ENCODE assay signal across 8 mouse cellular contexts in genomic region chr4:109979461-109980320, GRCm38 (mm10). TPM values are rescaled to one million over a fixed set of nuclear protein-coding genes. Genes with fewer than 3 reads are reported as not detected.
DNase-seq lines count a peak whose midpoint lies in the region; ATAC-seq and TF ChIP-seq lines count a peak whose summit lies in the region.

No protein-coding gene starts in this region.

- H3K27ac ChIP-seq in kidney, embryonic 14.5 days (ENCODE audit: low read depth, low read length) = no peak overlapping the region
- no peak overlapping the region for H3K27ac ChIP-seq in heart, postnatal 0 days (ENCODE audit: low read depth)
- H3K27ac ChIP-seq in midbrain, embryonic 15.5 days = no peak overlapping the region

- no peak for DNase-seq in kidney, adult 11 months
- peak; percentile 74 for DNase-seq in brain, embryonic 14.5 days (ENCODE audit: low read depth)
- no peak for DNase-seq in heart, postnatal 0 days (ENCODE audit: low spot score)
- DNase-seq in left cerebral cortex, adult 11 months (ENCODE audit: low spot score) = no peak
- no peak for DNase-seq in cerebellum, adult 8-10 months
- no peak for DNase-seq in frontal cortex, postnatal 25 days (ENCODE audit: low spot score in 2 of 2)

- 1% methylated on average over 66 of the region's 66 CpGs for WGBS in kidney, embryonic 14.5 days
- WGBS in heart, postnatal 0 days = 5% methylated on average over 64 of the region's 66 CpGs
- WGBS in midbrain, embryonic 15.5 days = under 1% methylated on average over 66 of the region's 66 CpGs

- no peak for TF ChIP-seq CTCF in brain, embryonic 14.5 days (IDR thresholded peaks at IDR 0.05; ENCODE audit: borderline replicate concordance, extremely low read depth, insufficient read depth, insufficient read length)
- no peak for TF ChIP-seq CTCF in heart, postnatal 0 days (IDR thresholded peaks at IDR 0.05; ENCODE audit: low read depth)

- TF ChIP-seq POLR2A in brain, embryonic 14.5 days (IDR thresholded peaks at IDR 0.05; ENCODE audit: borderline replicate concordance, extremely low read depth, insufficient read depth, insufficient read length, poor library complexity, severe bottlenecking) = no peak

- H3K9ac ChIP-seq in kidney, embryonic 14.5 days (ENCODE audit: low read depth, low read length) = no peak overlapping the region
- H3K9ac ChIP-seq in heart, postnatal 0 days (replicated peaks; ENCODE audit: low read depth, low read length) = no peak overlapping the region
- H3K9ac ChIP-seq in midbrain, embryonic 15.5 days = no peak overlapping the region

- no peaks in the 10 kb centered on the region for H3K36me3 ChIP-seq in kidney, embryonic 14.5 days (ENCODE audit: control insufficient read depth, insufficient read depth, low read length)
- H3K36me3 ChIP-seq in heart, postnatal 0 days (replicated peaks; ENCODE audit: control insufficient read depth, insufficient read depth, low read length) = no peaks in the 10 kb centered on the region
- no peaks in the 10 kb centered on the region for H3K36me3 ChIP-seq in midbrain, embryonic 15.5 days (replicated peaks)

- H3K27me3 ChIP-seq in kidney, embryonic 14.5 days (ENCODE audit: control insufficient read depth, insufficient read depth, low read length) = peaks cover 95% of the 10 kb centered on the region
- H3K27me3 ChIP-seq in heart, postnatal 0 days (ENCODE audit: control insufficient read depth, insufficient read depth, low read length) = peaks cover 98% of the 10 kb centered on the region
- H3K27me3 ChIP-seq in midbrain, embryonic 15.5 days (replicated peaks) = peaks cover 82% of the 10 kb centered on the region

- peak overlapping the region; percentile 24 for H3K4me3 ChIP-seq in kidney, embryonic 14.5 days (ENCODE audit: low read length)
- H3K4me3 ChIP-seq in heart, postnatal 0 days (ENCODE audit: low read depth, low read length) = peak overlapping the region; percentile 28
- peak overlapping the region; percentile 17 for H3K4me3 ChIP-seq in midbrain, embryonic 15.5 days

- 0 out of 2 replicates have a peak, but pooled peaks cover 2% of the 10 kb centered on the region for H3K9me3 ChIP-seq in kidney, embryonic 14.5 days (ENCODE audit: control insufficient read depth, low read length)
- H3K9me3 ChIP-seq in heart, postnatal 0 days (replicated peaks; ENCODE audit: control insufficient read depth, low read length) = no peaks in the 10 kb centered on the region; the same call in 1 of the 2 replicates
- no peaks in the 10 kb centered on the region for H3K9me3 ChIP-seq in midbrain, embryonic 15.5 days

- TF ChIP-seq EP300 in heart, postnatal 0 days (IDR thresholded peaks at IDR 0.05; ENCODE audit: low read depth) = no peak

- peak overlapping the region; percentile 22; the same call in 1 of the 2 replicates for H3K4me2 ChIP-seq in kidney, embryonic 14.5 days (replicated peaks; ENCODE audit: low read depth, low read length)
- H3K4me2 ChIP-seq in heart, postnatal 0 days (ENCODE audit: low read depth, low read length) = 0 out of 2 replicates have a peak overlapping the region, but pooled peaks have one; percentile 9
- H3K4me2 ChIP-seq in midbrain, embryonic 15.5 days = peak overlapping the region; percentile 34

- peaks cover 28% of the 10 kb centered on the region for H3K4me1 ChIP-seq in kidney, embryonic 14.5 days (ENCODE audit: control insufficient read depth, insufficient read depth, low read length)
- peaks cover 19% of the 10 kb centered on the region; the same call in 1 of the 2 replicates for H3K4me1 ChIP-seq in heart, postnatal 0 days (ENCODE audit: control insufficient read depth, insufficient read depth)
- peaks cover 40% of the 10 kb centered on the region for H3K4me1 ChIP-seq in midbrain, embryonic 15.5 days

- ATAC-seq in kidney, embryonic 14.5 days (ENCODE audit: low FRiP score, low TSS enrichment) = no peak
- no peak for ATAC-seq in heart, postnatal 0 days (ENCODE audit: insufficient read depth, low read depth)
- no peak for ATAC-seq in midbrain, embryonic 15.5 days (replicated peaks)

RNA-seq across cellular contexts. Expression of gene Dmrta2, which starts 1.8 kb away (rescaled TPM):
- 0.14 and 0.30 TPM in 2 replicates for polyA plus RNA-seq in kidney, embryonic 14.5 days (2014; fragmentation: Nextera tagmentation; extraction: Ambion mirVana)
- polyA plus RNA-seq in brain, embryonic 14.5 days (2012; rRNA removed) = 8.2 and 22.2 TPM in 2 replicates
- 0.81 TPM in 1 of 2 replicates, not detected in the other for total RNA-seq in heart, postnatal 0 days (2014; rRNA removed; ENCODE audit: low replicate concordance)
- polyA plus RNA-seq in heart, postnatal 0 days (2015; fragmentation: Nextera tagmentation; extraction: Ambion mirVana) = 0.04 TPM in 1 of 2 replicates, not detected in the other
- polyA plus RNA-seq in midbrain, embryonic 15.5 days (2015; fragmentation: Nextera tagmentation; extraction: Ambion mirVana) = 1.1 and 1.6 TPM in 2 replicates
